Mouse (Mus musculus): Measurements from ENCODE around the gene Rasgef1b. TPM values are rescaled to one million over a fixed set of nuclear protein-coding genes. Genes with fewer than 3 reads are reported as not detected.

The Rasgef1b gene
- polyA plus RNA-seq, 1 experiment from 2014 or later = 75.6 TPM

DNA sequence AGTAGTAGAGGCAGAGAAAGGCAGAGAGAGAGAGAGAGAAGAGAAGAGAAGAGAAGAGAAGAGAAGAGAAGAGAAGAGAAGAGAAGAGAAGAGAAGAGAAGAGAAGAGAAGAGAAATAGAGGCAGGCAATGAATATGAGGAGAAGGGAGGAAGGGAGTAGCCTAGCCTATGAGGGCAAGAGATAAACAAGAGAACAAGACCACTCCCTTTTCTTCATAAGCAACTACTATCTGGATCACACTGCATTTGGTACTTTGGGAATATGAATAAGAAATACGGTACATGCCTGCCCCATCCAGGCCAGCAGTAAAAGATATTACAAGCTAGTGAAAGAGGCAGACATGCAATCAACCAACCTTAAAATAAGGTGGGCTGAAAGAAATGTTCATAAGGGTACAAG lies 360.2 kb downstream of the Rasgef1b start:
- DNase-seq = no peak
- Histone ChIP-seq H3K4me1 (ENCODE audit: control insufficient read depth, insufficient read depth, low read length) (no peaks in the 10 kb centered on the region), H3K27me3 (ENCODE audit: control insufficient read depth, insufficient read depth, low read length) (no peaks in the 10 kb centered on the region), H3K4me2 (ENCODE audit: low read length) (no peak overlapping the region), H3K9me3 (ENCODE audit: control insufficient read depth, low read length) (no peaks in the 10 kb centered on the region), H3K36me3 (ENCODE audit: control insufficient read depth, insufficient read depth, low read length) (no peaks in the 10 kb centered on the region), H3K4me3 (replicated peaks; ENCODE audit: low read depth, low read length) (no peak overlapping the region), H3K9ac (replicated peaks; ENCODE audit: low read length) (no peak overlapping the region), H3K27ac (replicated peaks; ENCODE audit: low read depth, low read length) (no peak overlapping the region)
- 100% methylated on average over 1 of the region's 1 CpGs for WGBS
- ATAC-seq (ENCODE audit: low FRiP score, low TSS enrichment) = no peak

DNA sequence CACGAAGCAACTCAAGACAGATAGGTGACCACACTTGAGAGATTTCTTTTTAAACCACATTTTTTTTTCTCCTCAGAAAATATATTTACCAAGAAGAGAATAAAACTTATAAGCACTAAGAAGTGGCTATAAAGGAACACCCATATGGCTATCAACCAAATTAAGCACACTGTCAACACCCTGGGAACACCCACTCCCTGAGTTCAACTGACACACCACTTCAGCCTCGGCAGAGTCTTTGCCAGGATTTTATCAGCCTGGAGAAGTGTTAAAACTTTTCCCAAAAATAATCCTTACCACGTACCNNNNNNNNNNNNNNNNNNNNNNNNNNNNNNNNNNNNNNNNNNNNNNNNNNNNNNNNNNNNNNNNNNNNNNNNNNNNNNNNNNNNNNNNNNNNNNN lies 368.3 kb downstream of the Rasgef1b start:
- H3K4me1 ChIP-seq (ENCODE audit: control insufficient read depth, insufficient read depth, low read length) = no peaks in the 10 kb centered on the region
- 78% methylated on average over 3 of the region's 3 CpGs for WGBS
- H3K4me2 ChIP-seq (ENCODE audit: low read length) = no peak overlapping the region
- no peaks in the 10 kb centered on the region for H3K27me3 ChIP-seq (ENCODE audit: control insufficient read depth, insufficient read depth, low read length)
- DNase-seq = no peak
- no peaks in the 10 kb centered on the region for H3K36me3 ChIP-seq (ENCODE audit: control insufficient read depth, insufficient read depth, low read length)
- no peak overlapping the region for H3K4me3 ChIP-seq (replicated peaks; ENCODE audit: low read depth, low read length)
- ATAC-seq (ENCODE audit: low FRiP score, low TSS enrichment) = no peak
- no peak overlapping the region for H3K9ac ChIP-seq (replicated peaks; ENCODE audit: low read length)
- no peak overlapping the region for H3K27ac ChIP-seq (replicated peaks; ENCODE audit: low read depth, low read length)
- H3K9me3 ChIP-seq (ENCODE audit: control insufficient read depth, low read length) = no peaks in the 10 kb centered on the region

DNA sequence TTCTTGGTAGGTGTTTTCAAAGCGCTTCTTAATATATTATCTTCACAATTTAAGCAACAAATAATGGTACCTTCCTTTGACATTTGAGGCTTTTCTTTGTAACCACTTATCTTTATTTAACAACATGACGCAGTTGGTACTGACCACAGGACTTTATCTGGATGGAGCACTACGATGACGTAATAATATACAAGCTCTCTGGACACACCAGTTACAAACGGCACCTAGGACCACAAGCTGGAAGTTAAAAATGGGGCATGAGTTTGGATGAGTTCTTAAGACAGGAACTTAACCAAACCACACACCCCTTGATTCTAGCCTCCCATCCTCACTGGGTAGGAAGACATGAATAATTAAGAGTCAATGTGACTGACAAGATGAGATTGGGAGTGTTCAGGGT lies 369.6 kb downstream of the Rasgef1b start:
- H3K27ac ChIP-seq (replicated peaks; ENCODE audit: low read depth, low read length) = no peak overlapping the region
- H3K36me3 ChIP-seq (ENCODE audit: control insufficient read depth, insufficient read depth, low read length) = no peaks in the 10 kb centered on the region
- 90% methylated on average over 5 of the region's 5 CpGs for WGBS
- ATAC-seq (ENCODE audit: low FRiP score, low TSS enrichment) (no peak), DNase-seq (no peak)
- H3K9me3 ChIP-seq (ENCODE audit: control insufficient read depth, low read length) = no peaks in the 10 kb centered on the region
- H3K9ac ChIP-seq (replicated peaks; ENCODE audit: low read length) = no peak overlapping the region
- H3K4me1 ChIP-seq (ENCODE audit: control insufficient read depth, insufficient read depth, low read length) = no peaks in the 10 kb centered on the region
- H3K27me3 ChIP-seq (ENCODE audit: control insufficient read depth, insufficient read depth, low read length) = no peaks in the 10 kb centered on the region
- no peak overlapping the region for H3K4me3 ChIP-seq (replicated peaks; ENCODE audit: low read depth, low read length)
- H3K4me2 ChIP-seq (ENCODE audit: low read length) = no peak overlapping the region

DNA sequence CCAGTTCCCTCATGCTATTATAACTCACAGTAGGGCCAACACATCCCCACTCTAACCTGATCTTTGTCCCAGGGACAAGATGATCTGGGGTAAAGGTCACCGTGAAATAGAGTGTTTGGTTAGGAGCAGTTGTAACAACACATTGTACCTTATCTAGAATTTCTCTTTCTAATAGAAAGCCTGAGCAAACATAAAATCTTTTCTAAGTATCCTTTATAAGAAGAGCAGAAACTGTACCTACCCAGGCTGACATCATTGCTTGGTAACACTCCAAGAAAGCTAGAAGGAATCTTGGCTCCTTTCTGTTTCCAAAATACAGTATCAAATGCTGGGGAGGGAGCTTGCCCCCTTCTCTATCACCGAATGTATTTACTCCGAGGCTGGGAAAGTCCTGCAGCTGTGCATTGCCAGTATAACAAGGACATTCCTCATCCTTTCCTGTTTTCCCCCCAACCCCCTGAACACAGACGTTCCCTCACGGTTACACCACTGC lies 374.2 kb downstream of the Rasgef1b start:
- H3K4me1 ChIP-seq (ENCODE audit: control insufficient read depth, insufficient read depth, low read length) = no peaks in the 10 kb centered on the region
- no peak overlapping the region for H3K27ac ChIP-seq (replicated peaks; ENCODE audit: low read depth, low read length)
- H3K4me3 ChIP-seq (replicated peaks; ENCODE audit: low read depth, low read length) = no peak overlapping the region
- H3K36me3 ChIP-seq (ENCODE audit: control insufficient read depth, insufficient read depth, low read length) = no peaks in the 10 kb centered on the region
- no peak for ATAC-seq (ENCODE audit: low FRiP score, low TSS enrichment)
- WGBS = 80% methylated on average over 5 of the region's 5 CpGs
- no peak overlapping the region for H3K4me2 ChIP-seq (ENCODE audit: low read length)
- DNase-seq = no peak
- H3K27me3 ChIP-seq (ENCODE audit: control insufficient read depth, insufficient read depth, low read length) = no peaks in the 10 kb centered on the region
- no peak overlapping the region for H3K9ac ChIP-seq (replicated peaks; ENCODE audit: low read length)
- no peaks in the 10 kb centered on the region for H3K9me3 ChIP-seq (ENCODE audit: control insufficient read depth, low read length)

DNA sequence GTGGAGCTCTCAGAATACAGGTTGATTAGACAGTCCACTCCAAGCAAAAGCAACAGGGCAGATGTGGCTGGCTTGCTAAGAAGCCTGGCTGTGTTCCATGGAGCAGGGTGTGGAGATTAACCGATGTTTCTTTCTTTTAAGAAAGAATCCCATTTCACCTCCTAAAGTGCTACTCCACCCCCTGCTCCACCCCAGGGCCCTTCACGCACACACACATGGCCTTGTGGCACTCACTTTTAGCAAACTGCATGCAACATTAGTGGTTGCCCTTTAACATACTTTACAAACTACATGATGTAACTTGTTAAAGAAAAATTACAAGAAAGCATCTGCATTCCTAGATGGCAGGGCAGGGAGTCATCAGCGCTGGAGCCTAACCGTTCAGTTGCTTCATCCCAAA lies 378.8 kb downstream of the Rasgef1b start:
- no peak overlapping the region for H3K9ac ChIP-seq (replicated peaks; ENCODE audit: low read length)
- no peak overlapping the region for H3K4me3 ChIP-seq (replicated peaks; ENCODE audit: low read depth, low read length)
- H3K27me3 ChIP-seq (ENCODE audit: control insufficient read depth, insufficient read depth, low read length) = no peaks in the 10 kb centered on the region
- H3K36me3 ChIP-seq (ENCODE audit: control insufficient read depth, insufficient read depth, low read length) = no peaks in the 10 kb centered on the region
- ATAC-seq (ENCODE audit: low FRiP score, low TSS enrichment) (no peak), DNase-seq (no peak)
- H3K4me2 ChIP-seq (ENCODE audit: low read length) = no peak overlapping the region
- 30% methylated on average over 4 of the region's 4 CpGs for WGBS
- H3K9me3 ChIP-seq (ENCODE audit: control insufficient read depth, low read length) = no peaks in the 10 kb centered on the region
- H3K27ac ChIP-seq (replicated peaks; ENCODE audit: low read depth, low read length) = no peak overlapping the region
- no peaks in the 10 kb centered on the region for H3K4me1 ChIP-seq (ENCODE audit: control insufficient read depth, insufficient read depth, low read length)

DNA sequence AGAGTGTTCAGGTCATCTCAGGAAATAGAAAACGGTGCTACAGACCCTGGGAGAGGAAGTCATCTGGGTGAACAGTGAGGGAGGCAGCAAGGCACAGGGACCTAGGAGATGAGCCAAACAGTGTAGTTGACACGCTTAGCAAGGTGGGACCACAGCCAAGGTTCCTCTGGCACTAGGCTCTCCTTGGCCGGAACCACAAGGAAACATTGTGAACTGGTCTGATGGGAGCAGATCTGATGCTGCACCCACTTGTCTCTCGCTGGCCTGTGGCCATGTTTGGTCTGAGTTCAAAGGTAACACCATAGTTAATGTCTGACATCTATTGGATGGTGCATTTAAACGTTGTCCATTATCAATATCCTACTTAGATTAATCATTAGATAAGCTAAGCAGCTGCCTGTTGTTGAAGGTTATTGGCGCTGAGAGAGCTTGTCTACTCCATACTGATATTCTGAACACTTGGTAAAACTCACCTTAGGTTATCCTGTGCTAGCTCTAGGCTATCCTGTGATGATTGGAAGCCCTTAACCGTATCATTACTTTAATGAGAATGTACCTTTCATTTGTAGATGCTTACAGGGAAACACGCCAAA lies 380.5 kb downstream of the Rasgef1b start:
- Histone ChIP-seq H3K4me1 (ENCODE audit: control insufficient read depth, insufficient read depth, low read length) (no peaks in the 10 kb centered on the region), H3K27me3 (ENCODE audit: control insufficient read depth, insufficient read depth, low read length) (no peaks in the 10 kb centered on the region), H3K9ac (replicated peaks; ENCODE audit: low read length) (no peak overlapping the region), H3K27ac (replicated peaks; ENCODE audit: low read depth, low read length) (no peak overlapping the region), H3K9me3 (ENCODE audit: control insufficient read depth, low read length) (no peaks in the 10 kb centered on the region), H3K4me3 (replicated peaks; ENCODE audit: low read depth, low read length) (no peak overlapping the region), H3K4me2 (ENCODE audit: low read length) (no peak overlapping the region), H3K36me3 (ENCODE audit: control insufficient read depth, insufficient read depth, low read length) (no peaks in the 10 kb centered on the region)
- DNase-seq (no peak), ATAC-seq (ENCODE audit: low FRiP score, low TSS enrichment) (no peak)
- 87% methylated on average over 8 of the region's 8 CpGs for WGBS

DNA sequence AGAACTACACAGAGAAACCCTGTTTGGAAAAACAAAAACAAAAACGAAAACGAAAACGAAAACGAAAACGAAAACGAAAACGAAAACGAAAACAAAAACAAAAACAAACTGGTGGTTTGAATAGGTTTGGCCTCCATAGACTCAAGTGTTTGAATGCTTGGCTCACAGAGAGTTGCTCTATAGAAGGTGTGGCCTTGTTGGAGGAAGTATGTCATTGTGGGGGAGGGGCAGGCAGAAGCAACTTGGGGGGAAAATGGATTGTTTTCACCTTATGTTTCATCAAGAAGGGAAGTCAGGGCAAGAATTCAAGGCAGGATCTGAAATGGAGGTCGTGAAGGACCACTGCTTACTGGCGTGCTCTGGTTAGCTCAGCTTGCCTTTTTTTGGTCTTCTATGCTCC lies 386.3 kb downstream of the Rasgef1b start:
- Histone ChIP-seq H3K36me3 (ENCODE audit: control insufficient read depth, insufficient read depth, low read length) (no peaks in the 10 kb centered on the region), H3K27me3 (ENCODE audit: control insufficient read depth, insufficient read depth, low read length) (no peaks in the 10 kb centered on the region), H3K4me3 (replicated peaks; ENCODE audit: low read depth, low read length) (no peak overlapping the region), H3K9ac (replicated peaks; ENCODE audit: low read length) (no peak overlapping the region), H3K9me3 (ENCODE audit: control insufficient read depth, low read length) (no peaks in the 10 kb centered on the region), H3K27ac (replicated peaks; ENCODE audit: low read depth, low read length) (no peak overlapping the region), H3K4me2 (ENCODE audit: low read length) (no peak overlapping the region), H3K4me1 (ENCODE audit: control insufficient read depth, insufficient read depth, low read length) (no peaks in the 10 kb centered on the region)
- DNase-seq (no peak), ATAC-seq (ENCODE audit: low FRiP score, low TSS enrichment) (no peak)
- 93% methylated on average over 10 of the region's 10 CpGs for WGBS

GRCm38 (mm10) chr5:99340311-99340989 lies 388.4 kb downstream of the Rasgef1b start:
- ATAC-seq (ENCODE audit: low FRiP score, low TSS enrichment) (no peak), DNase-seq (no peak)
- Histone ChIP-seq H3K4me2 (ENCODE audit: low read length) (no peak overlapping the region), H3K36me3 (ENCODE audit: control insufficient read depth, insufficient read depth, low read length) (no peaks in the 10 kb centered on the region), H3K27ac (replicated peaks; ENCODE audit: low read depth, low read length) (no peak overlapping the region), H3K9me3 (ENCODE audit: control insufficient read depth, low read length) (no peaks in the 10 kb centered on the region), H3K9ac (replicated peaks; ENCODE audit: low read length) (no peak overlapping the region), H3K4me1 (ENCODE audit: control insufficient read depth, insufficient read depth, low read length) (no peaks in the 10 kb centered on the region), H3K4me3 (replicated peaks; ENCODE audit: low read depth, low read length) (no peak overlapping the region), H3K27me3 (ENCODE audit: control insufficient read depth, insufficient read depth, low read length) (no peaks in the 10 kb centered on the region)
- 79% methylated on average over 8 of the region's 8 CpGs for WGBS

- no peak overlapping the region for H3K4me2 ChIP-seq (ENCODE audit: low read length)
- H3K36me3 ChIP-seq (ENCODE audit: control insufficient read depth, insufficient read depth, low read length) = no peaks in the 10 kb centered on the region
- DNase-seq = no peak
- no peak overlapping the region for H3K4me3 ChIP-seq (replicated peaks; ENCODE audit: low read depth, low read length)
- WGBS = 70% methylated on average over 15 of the region's 15 CpGs
- no peaks in the 10 kb centered on the region for H3K4me1 ChIP-seq (ENCODE audit: control insufficient read depth, insufficient read depth, low read length)
- H3K9me3 ChIP-seq (ENCODE audit: control insufficient read depth, low read length) = no peaks in the 10 kb centered on the region
- H3K27me3 ChIP-seq (ENCODE audit: control insufficient read depth, insufficient read depth, low read length) = no peaks in the 10 kb centered on the region
- H3K9ac ChIP-seq (replicated peaks; ENCODE audit: low read length) = no peak overlapping the region
- no peak overlapping the region for H3K27ac ChIP-seq (replicated peaks; ENCODE audit: low read depth, low read length)
- ATAC-seq (ENCODE audit: low FRiP score, low TSS enrichment) = no peak
Measured at GRCm38 (mm10) chr5:99339790-99340189, 389.1 kb downstream of the Rasgef1b start.

All from midbrain, embryonic 14.5 days (tissue).